Mouse (Mus musculus) fibroblast of lung, adult 2 months (primary cell): ENCODE measurements around the gene 9530077C05Rik.
"Not testable (repeated sequence)": the region's sequence is repeated elsewhere in the genome, so short reads cannot be mapped to it uniquely, and the experiment has no call there.

Source experiments
- DNase-seq: peaks from one replicate; pipeline ENCODE4 v3.0.0-alpha.2; 2011; ENCODE audit warnings: low read depth

Gene 9530077C05Rik

DNA sequence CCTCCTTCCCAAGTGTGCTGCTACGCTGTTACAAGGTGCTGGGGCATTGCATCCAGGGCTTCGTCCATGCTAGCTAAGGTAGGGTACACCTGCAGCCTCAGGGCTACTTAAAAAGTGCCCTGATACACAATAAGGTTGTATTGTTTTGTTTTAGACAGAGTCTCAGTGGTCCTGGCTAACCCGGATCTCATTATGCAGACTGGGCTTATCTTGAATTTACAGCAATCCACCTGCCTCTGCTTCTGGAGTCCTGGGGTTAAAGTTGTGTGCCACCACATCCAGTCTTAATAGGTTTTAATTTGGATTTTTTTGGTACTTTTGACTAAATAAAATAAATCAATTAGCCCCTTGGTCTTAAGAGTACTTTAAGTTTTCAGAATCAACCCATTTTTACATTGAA, 8.6 kb downstream of the 9530077C05Rik start:
- DNase-seq: no peak

DNA sequence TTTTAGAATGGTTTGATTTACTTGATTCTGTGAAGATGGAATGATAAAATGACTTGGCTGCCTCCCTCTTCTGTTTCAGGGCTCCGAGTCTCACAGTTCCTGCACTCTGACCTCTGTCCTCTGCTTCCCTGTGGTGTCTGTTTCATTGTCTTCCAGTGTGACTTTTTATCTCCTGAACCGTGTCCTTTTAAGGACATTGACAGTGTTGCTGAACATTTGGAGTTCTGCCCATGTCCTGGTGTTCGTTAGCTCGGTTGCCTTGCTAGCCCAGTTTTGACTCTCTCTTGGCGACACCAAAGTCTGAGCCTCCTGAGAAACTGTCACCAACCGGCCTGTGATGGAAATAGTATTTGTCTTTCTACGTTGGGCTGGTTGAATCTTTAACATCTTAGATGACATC, 9.2 kb downstream of the 9530077C05Rik start:
- no peak for DNase-seq

DNA sequence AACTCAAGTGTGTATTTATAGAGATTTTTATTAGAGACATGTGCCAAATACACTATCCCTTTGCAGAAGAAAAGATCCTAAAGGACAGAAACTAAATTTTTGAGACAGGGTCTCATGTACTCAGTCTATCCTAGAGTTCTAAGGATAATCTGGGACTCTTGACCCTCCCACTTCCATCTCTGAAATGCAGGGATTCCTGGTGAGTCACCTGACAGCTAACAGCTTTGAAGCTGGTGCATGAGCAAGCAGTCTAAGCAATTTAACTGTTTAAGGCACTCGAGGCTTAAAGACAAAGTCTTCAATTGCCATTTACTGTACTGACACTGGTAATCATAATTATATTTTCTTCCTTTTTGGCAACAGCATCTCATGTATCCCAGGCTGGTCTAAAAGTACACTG, 11.2 kb downstream of the 9530077C05Rik start:
- DNase-seq: no peak

DNA sequence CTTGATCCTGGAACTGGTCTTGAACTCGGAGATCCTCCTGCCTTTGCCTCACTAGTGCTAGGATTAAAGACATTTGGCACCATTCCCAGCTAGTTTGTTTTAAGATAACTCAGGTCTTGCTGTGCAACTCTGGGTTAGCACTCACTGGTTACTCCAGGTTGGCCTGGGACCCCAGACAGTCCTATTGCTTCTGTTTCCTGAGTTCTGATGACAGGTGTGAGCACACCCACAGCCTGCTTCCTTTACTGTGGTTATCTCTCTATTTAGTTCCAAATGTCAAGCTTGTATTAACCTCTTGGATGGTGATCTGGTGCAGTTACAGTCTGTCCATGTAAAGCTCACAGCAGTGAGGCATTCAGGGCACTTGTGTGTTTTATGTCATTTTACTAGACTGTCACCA, 12.2 kb downstream of the 9530077C05Rik start:
- no peak for DNase-seq

DNA sequence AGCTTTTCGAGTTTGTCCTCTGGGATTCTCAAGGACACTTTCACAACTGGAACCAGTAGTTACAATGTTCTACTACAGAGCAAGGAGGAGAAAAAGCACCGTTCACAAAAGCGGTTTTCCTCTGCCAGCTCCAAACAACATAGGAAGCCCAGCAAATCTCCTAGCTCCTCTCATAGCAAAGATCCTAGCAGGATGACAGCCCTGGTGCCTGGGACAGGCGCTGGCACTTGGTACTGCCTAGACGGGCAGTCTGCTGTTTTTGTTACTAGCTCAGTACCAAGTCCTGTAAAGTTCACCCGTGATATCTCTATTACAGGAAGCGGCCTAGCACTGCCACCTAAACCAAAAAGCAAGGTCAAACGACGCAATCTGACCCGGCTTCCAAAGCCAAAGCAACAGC, 12.9 kb downstream of the 9530077C05Rik start:
- no peak for DNase-seq

DNA sequence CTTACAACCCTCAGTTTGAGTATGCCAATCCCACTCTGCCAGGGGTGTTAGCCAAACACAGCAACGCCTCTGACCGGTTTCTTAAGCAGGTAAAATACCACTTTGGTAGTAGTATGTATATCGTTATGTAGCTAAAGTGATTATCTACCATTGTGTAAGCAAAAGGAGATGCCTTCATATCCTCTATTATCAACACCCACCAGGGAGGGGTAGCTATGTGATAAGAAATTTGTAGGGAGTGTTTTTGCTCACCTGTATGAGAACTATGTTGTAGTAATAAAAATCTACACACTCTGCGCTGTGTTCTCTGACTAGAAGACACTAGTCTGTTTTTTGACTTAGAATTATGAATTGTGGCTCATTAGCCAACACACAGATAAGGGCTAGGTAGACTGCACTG, 13.4 kb downstream of the 9530077C05Rik start:
- DNase-seq: no peak

DNA sequence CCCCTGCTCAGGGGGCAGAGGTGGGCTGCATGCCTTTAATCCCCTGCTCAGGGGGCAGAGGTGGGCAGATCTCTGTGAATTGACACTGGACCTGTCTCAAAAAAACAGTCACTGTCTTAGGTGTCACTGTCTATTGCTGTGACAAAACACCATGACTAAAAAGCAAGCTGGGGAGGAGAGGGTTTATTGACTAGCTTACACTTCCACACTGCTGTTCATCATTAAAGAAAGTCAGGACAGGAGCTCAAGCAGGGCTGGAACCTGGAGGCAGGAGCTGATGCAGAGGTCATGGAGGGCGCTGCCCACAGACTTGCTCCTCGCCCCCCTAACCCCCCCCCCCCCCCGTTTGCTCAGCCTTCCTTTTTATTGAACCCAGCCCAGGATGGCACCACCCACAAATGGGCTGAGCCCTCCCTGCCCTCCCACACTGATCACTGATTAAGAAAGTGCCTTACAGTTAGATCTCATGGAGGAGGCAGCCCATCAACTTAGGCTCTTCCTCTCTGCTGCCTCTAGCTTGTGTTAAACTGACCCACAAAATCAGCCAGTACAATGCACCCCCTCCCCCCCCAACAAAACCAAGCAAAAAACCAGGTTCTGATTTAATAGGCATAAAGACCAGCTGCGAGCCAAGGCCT, 16.8 kb downstream of the 9530077C05Rik start:
- DNase-seq: no peak

DNA sequence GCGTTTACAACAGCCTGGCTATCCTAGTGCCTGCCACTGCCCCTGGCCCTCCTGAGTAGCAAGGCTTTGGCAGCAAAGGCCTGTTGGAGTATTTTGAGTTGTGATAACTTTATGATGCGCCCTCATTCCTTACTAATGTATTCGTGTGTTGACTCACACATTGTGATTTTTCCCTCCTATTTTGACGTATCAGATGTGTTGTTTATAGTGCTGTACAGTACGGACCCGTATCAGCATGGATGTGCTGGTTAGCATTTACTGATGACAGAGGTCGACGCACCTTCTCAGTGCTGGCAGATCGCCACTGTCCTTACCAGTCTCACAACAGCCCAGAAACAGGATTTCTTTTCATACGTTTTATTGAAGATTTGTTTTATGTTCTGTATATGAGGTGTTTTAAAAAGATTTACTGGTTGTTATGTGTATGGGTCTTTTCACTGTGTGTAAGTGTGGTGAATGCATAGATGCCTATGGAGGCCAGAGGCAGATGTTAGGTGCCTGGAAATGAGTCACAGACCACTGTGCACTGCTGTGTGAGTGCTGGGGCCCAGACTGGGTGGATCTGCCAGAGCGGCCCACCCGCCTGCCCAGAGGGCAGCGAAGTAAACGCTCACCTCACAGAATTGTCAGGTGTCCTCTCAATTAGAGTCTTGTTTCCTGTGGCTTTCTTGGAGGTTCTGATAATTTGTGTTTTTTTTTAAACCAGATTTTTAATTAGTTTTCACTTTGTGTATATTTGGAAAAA, 17.5 kb downstream of the 9530077C05Rik start:
- DNase-seq: no peak

DNA sequence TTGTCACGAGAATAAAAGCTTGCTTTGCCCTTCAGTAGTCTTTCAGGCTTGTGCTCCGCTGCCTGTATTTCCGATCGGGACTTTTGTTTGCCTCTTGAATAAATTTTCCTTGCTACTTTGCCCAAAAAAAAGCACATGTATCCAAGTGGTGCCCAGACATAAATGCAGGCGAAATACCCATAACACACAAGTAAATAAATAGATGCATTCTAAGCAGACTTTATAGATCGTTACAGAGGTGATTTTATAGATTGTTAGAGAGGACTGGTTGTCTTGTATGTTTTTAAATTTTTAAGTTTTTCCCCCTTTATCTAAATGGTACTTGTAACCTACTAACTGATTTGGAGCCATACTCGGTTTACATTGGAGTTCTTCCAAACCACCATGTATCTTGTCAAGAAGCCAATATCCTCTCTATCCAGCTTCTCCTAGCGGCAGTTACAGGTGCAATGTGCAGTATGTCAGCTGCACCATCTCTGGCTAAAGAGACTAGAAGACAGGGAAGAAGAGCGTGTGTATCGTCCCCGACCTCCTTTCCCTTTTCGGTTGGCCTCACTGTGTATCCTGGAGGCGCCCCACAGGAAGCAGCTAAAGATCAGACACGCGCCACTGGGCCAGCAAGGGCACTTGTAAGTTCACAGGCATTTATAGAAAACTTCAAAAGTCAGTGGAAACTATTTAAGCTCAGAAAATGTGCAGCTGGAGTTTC, 18.4 kb downstream of the 9530077C05Rik start:
- no peak for DNase-seq

DNA sequence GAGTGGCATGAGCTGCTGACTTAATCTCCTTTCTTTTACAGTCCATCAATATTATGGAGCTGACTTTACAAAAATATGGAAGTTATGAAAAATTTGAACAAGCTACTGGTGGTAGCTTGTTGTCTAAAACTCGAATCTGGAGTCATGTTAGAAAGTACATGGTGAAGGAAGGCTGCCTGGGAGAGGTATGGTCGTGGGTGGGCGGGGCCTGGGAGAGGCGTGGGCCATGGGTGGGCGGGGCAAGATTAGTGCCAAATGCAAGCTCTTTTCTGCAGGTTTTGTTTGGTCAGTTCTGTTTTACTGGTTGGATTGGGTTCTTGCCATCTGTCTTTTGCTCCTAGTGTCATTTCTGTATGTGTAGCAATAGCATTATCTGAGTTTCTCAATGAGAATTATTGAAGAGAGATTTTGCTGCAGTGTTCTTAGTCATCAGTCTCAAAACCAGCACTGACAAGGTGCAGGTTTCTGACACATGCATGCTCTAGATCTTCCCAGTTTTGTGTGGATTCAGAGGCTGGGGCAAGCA, 19.1 kb downstream of the 9530077C05Rik start:
- no peak for DNase-seq

DNA sequence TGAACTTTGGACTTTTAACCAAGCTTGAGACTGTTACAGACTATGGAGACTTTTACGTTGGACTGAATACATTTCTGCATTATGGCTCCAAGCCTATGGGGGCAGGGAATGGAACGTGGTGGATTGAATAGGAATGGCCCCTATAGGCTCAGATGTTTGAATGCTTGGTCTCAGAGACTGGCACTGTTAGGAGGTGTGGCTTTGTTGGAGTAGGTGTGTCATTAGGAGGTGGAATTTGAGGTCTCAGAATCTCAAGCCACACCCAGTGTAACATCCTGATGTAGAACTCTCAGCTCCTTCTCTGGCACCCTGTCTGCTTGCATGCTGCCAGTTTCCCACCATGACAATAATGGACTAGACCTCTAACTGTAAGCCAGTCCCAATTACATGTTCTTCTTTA, 21.9 kb downstream of the 9530077C05Rik start:
- DNase-seq: no peak

DNA sequence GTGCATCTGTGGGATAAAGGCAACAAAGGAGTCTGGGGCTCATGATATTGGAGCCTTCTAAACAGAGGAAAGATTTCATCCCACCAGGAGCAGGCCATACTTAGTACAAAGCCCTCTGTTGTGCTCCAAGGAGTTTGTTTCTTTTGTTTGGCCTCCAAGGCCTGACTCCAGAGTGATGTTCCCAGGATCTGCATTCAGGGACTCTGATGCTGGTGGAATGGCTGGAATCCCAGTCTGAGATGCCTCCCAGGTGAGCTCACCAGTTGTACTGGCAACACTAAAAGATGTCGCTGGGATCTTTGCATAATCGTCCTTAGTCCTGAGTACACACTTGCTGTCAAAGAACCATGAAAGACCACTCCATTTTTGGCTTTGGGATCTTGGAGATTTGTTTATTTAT, 22.8 kb downstream of the 9530077C05Rik start:
- DNase-seq: no peak

DNA sequence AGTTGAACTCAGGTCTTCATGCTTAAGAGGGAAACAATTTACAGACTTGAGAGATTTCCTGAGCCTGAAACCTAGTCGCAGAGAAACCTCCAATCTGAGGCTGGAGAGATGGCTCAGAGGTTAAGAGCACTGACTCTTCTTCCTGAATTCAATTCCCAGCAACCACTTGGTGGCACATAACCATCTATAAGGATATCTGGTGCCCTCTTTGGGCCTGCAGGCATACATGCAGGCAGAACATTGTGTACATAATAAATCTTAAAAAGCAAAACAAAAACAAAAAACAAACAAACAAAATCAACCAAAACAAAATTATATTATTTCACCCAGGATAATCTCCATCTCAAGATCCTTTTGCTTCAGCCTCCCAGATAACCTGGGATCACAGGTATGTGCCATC, 27.5 kb downstream of the 9530077C05Rik start:
- DNase-seq: no peak

DNA sequence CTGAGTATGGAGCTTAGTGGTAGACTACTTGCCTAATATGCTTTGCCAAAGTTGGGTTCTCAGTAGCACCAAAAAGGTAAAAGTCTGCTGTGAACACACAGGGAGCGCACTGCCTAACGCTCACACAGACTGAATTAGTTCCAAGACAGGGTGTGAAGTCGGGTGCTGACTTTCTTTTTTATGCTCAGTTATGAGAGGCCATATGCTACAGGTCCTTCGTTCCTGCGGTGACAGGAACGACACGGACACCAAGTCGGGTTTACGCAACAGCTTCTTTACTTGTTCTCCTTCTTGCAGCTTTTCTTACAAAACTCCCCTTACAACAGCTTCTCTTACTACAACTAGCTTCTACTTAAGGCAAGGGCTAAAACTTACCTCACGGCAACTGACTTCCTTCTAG, 31.8 kb downstream of the 9530077C05Rik start:
- no peak for DNase-seq

DNA sequence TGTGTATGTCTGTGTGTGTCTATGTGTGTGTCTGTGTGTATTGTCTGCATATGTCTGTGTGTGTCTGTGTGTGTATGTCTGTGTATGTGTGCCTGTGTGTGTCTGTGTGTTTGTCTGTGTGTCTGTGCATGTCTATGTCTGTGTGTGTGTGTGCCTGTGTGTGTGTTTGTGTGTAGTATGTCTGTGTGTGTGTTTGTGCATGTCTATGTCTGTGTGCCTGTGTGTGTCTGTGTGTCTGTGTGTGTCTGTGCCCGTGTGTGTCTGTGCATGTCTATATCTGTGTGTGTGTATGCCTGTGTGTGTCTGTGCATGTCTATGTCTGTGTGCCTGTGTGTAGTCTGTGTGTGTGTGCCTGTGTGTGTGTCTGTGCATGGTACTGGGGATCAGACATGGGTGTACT, 33.8 kb downstream of the 9530077C05Rik start:
- DNase-seq: no peak

DNA sequence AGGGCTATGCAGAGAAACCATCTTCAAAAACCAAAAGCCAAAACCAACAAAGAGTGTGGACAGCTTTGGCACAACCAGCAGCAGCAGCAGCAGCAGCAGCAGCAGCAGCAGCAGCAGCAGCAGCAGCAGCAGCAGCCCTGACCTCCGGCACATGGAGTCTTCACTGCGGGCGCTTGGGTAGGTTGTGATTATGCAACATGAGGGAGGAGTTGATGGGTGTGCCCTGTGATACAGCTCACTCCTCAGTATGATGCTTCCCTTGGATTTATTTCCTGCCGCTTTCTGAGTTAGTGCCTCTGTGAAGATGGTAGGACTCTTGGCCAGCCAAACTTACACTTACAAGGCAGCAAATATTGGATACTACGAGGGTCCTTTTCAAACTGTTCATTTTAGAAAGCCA, 35.9 kb downstream of the 9530077C05Rik start:
- DNase-seq: no peak

DNA sequence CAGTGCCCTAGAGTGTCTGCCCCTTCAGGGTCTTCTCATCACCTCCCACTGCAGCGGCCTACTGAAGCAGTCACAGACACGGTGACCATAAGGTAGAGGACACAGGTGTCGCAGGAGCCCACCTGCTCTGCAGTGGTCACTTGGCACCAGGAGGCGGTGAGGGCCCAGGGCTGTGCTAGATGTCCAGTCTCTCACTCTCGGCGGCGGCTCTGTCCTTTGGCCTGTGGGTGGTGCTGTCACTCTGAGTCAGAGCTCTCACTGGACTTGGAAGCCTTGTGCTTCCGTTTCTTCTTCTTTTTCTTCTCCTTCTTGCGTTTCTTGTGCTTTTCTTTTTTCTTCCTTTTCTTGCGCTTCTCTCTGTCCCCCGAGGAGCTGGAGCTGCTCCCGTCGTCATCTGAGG, 37.1 kb downstream of the 9530077C05Rik start:
- DNase-seq: no peak

DNA sequence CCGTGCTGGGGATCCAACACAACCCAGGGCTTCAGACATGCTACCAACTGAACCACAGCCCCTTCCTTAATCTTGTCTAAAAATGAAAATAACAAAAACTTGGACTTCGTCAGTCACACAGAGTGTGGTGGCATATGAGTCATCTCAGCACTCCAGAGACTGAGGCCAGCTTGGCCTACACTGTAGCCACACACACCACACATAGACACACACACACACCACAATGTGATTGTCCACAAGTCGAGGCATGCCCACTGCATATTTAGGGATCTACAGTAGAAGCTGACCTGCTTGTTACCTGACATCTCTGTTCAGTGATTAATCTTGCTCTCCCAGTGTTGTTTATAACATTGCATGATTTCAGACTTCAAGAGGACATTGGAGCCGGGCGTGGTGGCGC, 37.9 kb downstream of the 9530077C05Rik start:
- DNase-seq: no peak

DNA sequence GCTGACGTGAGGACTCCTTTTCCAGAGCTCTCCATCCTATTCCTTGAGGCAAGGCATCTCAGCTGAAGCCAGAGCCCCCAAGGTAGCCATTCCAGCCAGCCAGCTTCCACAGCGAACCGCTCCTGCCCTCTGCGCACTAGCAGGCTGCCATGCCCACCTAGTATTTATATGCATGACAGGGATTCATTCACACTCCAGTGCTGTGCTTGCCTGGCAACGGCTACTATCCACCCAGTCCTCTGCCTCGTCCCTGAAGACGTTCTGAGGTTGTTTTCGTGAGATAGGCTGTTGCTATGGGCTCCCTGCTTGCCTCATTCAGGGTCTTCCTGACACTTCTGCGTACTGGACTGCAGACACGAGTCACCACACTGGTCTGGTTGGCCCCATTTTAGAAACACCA, 41.4 kb downstream of the 9530077C05Rik start:
- no peak for DNase-seq

DNA sequence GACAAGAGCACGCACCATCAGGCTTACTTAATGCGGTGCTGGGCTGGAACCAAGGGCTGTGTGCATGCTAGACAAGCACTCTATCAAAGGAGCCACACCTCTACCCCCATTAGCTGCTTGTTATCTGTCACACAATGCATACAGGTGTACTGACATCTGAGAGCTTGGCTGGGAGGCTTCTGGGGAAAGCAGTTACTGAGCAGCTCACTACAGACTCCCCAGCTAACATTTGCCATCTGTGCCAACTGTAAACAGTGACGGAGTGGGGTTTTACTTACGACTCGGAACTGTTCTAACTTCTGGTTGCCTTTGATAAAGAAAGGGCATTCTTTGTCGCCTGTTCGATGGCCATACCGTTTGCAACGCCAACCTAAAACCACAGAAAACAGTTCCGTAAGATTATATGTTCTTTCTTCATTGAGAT, 42.2 kb downstream of the 9530077C05Rik start:
- DNase-seq: no peak

DNA sequence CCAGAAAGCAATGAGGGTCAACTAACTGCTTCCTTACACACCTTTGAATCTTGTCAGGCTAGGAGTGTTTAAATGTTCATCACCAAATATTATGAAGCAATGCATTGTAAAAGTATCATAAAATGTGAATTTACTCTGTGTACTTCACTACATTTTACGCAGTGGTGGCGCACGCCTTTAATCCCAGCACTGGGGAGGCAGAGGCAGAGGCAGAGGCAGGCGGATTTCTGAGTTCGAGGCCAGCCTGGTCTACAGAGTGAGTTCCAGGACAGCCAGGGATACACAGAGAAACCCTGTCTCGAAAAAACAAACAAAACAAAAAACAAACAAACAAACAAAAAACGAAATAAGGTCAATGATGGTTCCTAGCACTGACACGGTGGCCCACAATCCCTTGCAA, 42.7 kb downstream of the 9530077C05Rik start, which contains the start of gene Gm17545:
TSS of gene Gm17545 (plus strand) at position 301 of the 400 bp plus-strand sequence.
- DNase-seq: not testable (repeated sequence)

DNA sequence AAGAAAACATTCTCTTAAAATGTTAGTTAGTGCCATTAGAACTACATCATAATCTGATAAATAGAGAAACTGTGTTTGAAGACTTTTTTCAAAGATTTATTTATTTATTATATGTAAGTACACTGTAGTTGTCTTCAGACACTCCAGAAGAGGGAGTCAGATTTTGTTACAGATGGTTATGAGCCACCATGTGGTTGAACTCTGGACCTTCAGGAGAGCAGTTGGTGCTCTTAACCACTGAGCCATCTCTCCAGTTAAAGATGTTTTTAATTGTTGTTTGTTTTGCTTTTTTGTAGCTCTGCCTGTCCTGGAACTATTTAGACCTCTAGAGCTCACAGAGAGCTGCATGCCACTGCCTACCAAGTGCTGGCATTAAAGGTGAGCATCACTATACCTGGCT, 43.7 kb downstream of the 9530077C05Rik start:
- no peak for DNase-seq
